Mouse (Mus musculus): ENCODE data around the gene Olfr1180. TPM values are rescaled to one million over a fixed set of nuclear protein-coding genes. Genes with fewer than 3 reads are reported as not detected.
"Not testable (repeated sequence)": the region's sequence is repeated elsewhere in the genome, so short reads cannot be mapped to it uniquely, and the experiment has no call there.

The Olfr1180 gene
- polyA plus RNA-seq (2014; fragmentation: Nextera tagmentation; extraction: Ambion mirVana): not detected in 2 replicates

DNA sequence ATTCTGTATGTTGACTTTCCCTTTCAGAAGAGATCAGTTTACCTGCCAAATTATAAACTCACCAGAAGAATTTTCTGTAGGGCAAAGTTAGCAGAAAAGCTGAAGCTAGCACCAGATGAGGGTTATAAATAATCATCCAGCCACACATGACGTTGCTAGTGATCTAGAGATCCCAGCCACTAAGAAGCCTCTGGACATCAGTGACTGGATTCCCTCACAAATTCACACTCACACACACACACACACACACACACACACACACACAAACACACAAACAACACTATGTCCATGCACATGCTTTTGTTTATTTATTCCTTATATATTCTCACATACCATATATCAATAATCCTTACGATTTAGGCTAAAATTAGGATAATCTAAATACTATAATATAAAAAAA, at the start of gene Olfr1180:
Olfr1180 (minus strand) TSS at position 101 of the 400 bp plus-strand sequence.
- Histone ChIP-seq H3K36me3 (replicated peaks; ENCODE audit: control insufficient read depth, insufficient read depth) (no peaks in the 10 kb centered on the region), H3K27ac (no peak within 1 kb of the TSS), H3K4me1 (replicated peaks; ENCODE audit: control insufficient read depth, insufficient read depth, low read length) (no peaks in the 10 kb centered on the region), H3K4me3 (replicated peaks; ENCODE audit: low read length) (no peak within 1 kb of the TSS), H3K9me3 (ENCODE audit: control insufficient read depth, low read length) (no peaks in the 10 kb centered on the region), H3K9ac (no peak within 1 kb of the TSS), H3K4me2 (replicated peaks) (no peak within 1 kb of the TSS), H3K27me3 (ENCODE audit: control insufficient read depth, insufficient read depth, low read length) (no peaks in the 10 kb centered on the region)
- DNase-seq (ENCODE audit: low spot score): no peak
- 85% methylated on average over 2 of the region's 2 CpGs for WGBS
- ATAC-seq (ENCODE audit: low FRiP score): no peak

DNA sequence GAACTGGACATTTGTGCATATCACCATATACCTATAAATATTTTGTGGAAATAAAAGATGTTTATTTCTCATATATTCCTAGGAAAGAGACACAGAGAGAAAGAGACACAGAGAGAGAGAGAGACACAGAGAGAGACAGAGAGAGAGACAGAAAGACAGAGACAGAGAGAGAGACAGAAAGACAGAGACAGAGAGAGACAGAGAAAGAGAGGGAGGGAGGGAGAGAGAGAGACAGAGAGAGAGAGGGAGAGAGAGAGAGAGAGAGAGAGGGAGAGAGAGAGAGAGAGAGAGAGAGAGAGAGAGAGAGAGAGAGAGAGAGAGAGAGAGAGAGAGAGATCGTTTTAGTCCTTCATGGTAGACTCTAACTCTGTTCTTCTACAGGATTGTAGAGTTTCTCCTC, 35.6 kb upstream of the Olfr1180 start, which contains the start of gene Olfr1183:
Olfr1183 (plus strand) TSS at position 301 of the 400 bp plus-strand sequence.
- WGBS: 81% methylated on average over 1 of the region's 1 CpGs
- not testable (repeated sequence) for DNase-seq (ENCODE audit: low spot score); H3K36me3 ChIP-seq (replicated peaks; ENCODE audit: control insufficient read depth, insufficient read depth); ATAC-seq (ENCODE audit: low FRiP score); H3K4me3 ChIP-seq (replicated peaks; ENCODE audit: low read length); H3K9ac ChIP-seq; H3K27me3 ChIP-seq (ENCODE audit: control insufficient read depth, insufficient read depth, low read length); H3K4me2 ChIP-seq (replicated peaks); H3K27ac ChIP-seq; H3K4me1 ChIP-seq (replicated peaks; ENCODE audit: control insufficient read depth, insufficient read depth, low read length); H3K9me3 ChIP-seq (ENCODE audit: control insufficient read depth, low read length)

DNA sequence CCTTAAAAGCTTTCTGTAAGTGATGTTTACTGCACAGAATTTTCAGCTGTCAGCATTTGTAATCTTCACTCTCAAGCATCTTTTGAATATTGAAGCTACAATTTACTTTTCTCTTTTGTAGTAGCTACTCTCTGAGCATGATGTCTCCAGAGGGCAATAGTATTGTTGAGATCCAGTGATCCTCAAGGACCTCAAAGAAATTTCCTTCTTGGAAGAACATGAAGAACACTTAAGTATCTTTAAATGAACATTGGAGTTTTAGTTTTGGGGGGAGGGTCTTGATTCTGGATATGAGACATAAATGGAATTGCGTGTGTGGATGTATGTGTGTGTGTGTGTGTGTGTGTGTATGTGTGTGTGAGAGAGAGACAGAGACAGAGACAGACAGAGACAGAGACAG, 30.1 kb upstream of the Olfr1180 start, which contains the start of gene Gm13757:
Gm13757 (minus strand) TSS at position 101 of the 400 bp plus-strand sequence.
- no peak within 1 kb of the TSS for H3K4me2 ChIP-seq (replicated peaks)
- 100% methylated on average over 1 of the region's 1 CpGs for WGBS
- no peak within 1 kb of the TSS for H3K4me3 ChIP-seq (replicated peaks; ENCODE audit: low read length)
- no peaks in the 10 kb centered on the region for H3K36me3 ChIP-seq (replicated peaks; ENCODE audit: control insufficient read depth, insufficient read depth)
- H3K27me3 ChIP-seq (ENCODE audit: control insufficient read depth, insufficient read depth, low read length): no peaks in the 10 kb centered on the region
- H3K27ac ChIP-seq: no peak within 1 kb of the TSS
- H3K9ac ChIP-seq: no peak within 1 kb of the TSS
- no peaks in the 10 kb centered on the region for H3K4me1 ChIP-seq (replicated peaks; ENCODE audit: control insufficient read depth, insufficient read depth, low read length)
- ATAC-seq (ENCODE audit: low FRiP score) (no peak), DNase-seq (ENCODE audit: low spot score) (no peak)
- no peaks in the 10 kb centered on the region for H3K9me3 ChIP-seq (ENCODE audit: control insufficient read depth, low read length)

DNA sequence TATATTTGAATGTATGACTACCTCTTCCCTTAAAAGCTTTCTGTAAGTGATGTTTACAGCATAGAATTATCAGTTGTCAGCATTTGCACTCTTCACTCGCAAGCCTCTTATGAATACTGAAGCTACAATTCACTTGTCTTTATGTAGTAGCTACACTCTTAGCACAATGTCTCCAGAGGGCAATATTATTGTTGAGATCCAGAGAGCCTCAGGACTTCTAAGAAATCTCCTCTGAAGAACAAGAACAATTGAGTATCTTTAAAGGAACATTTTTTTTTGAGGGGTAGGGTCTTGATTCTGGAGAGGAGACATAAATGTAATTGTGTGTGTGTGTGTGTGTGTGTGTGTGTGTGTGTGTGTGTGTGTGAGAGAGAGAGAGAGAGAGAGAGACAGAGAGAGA, 7.1 kb upstream of the Olfr1180 start, which contains the start of gene Olfr1181:
Olfr1181 (minus strand) TSS at position 101 of the 400 bp plus-strand sequence.
- WGBS: 94% methylated on average over 1 of the region's 1 CpGs
- no peaks in the 10 kb centered on the region for H3K36me3 ChIP-seq (replicated peaks; ENCODE audit: control insufficient read depth, insufficient read depth)
- ATAC-seq (ENCODE audit: low FRiP score): no peak

DNA sequence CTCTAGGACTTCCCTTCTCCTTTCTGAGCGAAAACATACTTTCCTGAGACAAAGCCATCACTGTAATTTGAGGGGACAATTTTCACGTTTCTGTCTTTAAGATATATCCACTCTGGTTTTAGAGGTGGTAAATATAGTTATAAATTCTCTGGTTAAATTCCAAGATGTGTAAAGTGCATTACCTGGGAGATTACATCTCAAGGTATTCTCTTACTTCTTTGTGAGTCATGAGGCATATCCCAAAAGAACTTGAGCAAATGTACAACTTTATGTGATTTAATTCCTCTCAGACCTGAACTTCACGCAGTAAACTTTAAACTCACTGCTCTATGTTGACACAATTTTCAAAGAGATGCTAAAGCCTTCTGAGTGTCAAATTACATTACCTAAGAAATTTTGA, 12.6 kb downstream of the Olfr1180 start, which contains the start of gene Olfr1179:
Olfr1179 (minus strand) TSS at position 101 of the 400 bp plus-strand sequence.
- 91% methylated on average over 3 of the region's 3 CpGs for WGBS
- no peaks in the 10 kb centered on the region for H3K4me1 ChIP-seq (replicated peaks; ENCODE audit: control insufficient read depth, insufficient read depth, low read length)
- no peak for DNase-seq (ENCODE audit: low spot score)
- H3K4me2 ChIP-seq (replicated peaks): no peak within 1 kb of the TSS
- H3K4me3 ChIP-seq (replicated peaks; ENCODE audit: low read length): no peak within 1 kb of the TSS
- H3K9ac ChIP-seq: no peak within 1 kb of the TSS
- H3K9me3 ChIP-seq (ENCODE audit: control insufficient read depth, low read length): no peaks in the 10 kb centered on the region
- no peak for ATAC-seq (ENCODE audit: low FRiP score)
- H3K36me3 ChIP-seq (replicated peaks; ENCODE audit: control insufficient read depth, insufficient read depth): no peaks in the 10 kb centered on the region
- H3K27me3 ChIP-seq (ENCODE audit: control insufficient read depth, insufficient read depth, low read length): no peaks in the 10 kb centered on the region
- H3K27ac ChIP-seq: no peak within 1 kb of the TSS

More for the DNA sequence above, 7.1 kb upstream of the Olfr1180 start, which contains the start of gene Olfr1181:
- H3K9ac ChIP-seq: no peak within 1 kb of the TSS
- DNase-seq (ENCODE audit: low spot score): no peak
- no peak within 1 kb of the TSS for H3K4me3 ChIP-seq (replicated peaks; ENCODE audit: low read length)
- no peaks in the 10 kb centered on the region for H3K4me1 ChIP-seq (replicated peaks; ENCODE audit: control insufficient read depth, insufficient read depth, low read length)
- H3K9me3 ChIP-seq (ENCODE audit: control insufficient read depth, low read length): no peaks in the 10 kb centered on the region
- no peaks in the 10 kb centered on the region for H3K27me3 ChIP-seq (ENCODE audit: control insufficient read depth, insufficient read depth, low read length)
- no peak within 1 kb of the TSS for H3K4me2 ChIP-seq (replicated peaks)
- no peak within 1 kb of the TSS for H3K27ac ChIP-seq

DNA sequence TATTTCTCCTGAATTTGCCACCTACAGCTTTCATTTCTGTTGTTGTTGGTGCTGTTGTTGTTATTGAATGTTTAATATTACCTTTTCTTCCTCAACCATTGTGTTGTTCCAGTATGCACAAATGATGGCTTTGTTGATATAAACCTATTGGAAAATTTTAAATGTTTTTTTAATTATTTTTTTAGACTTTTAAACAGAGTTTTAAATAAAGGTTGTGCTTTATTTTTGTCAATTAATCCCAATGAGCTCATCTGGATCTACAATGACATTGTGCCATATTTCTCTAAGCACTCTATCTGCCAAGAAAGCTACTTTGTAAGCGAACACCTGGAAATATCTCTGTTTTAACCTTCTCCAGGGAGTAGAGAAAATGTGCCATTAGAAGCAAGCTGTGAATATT, 32.2 kb downstream of the Olfr1180 start, which contains the start of gene Olfr1178:
Olfr1178 (plus strand) TSS at position 301 of the 400 bp plus-strand sequence.
- WGBS: 80% methylated on average over 1 of the region's 1 CpGs
- no peak within 1 kb of the TSS for H3K9ac ChIP-seq
- no peaks in the 10 kb centered on the region for H3K36me3 ChIP-seq (replicated peaks; ENCODE audit: control insufficient read depth, insufficient read depth)

More for the DNA sequence above, 32.2 kb downstream of the Olfr1180 start, which contains the start of gene Olfr1178:
- no peak for ATAC-seq (ENCODE audit: low FRiP score)
- no peaks in the 10 kb centered on the region for H3K4me1 ChIP-seq (replicated peaks; ENCODE audit: control insufficient read depth, insufficient read depth, low read length)
- H3K27me3 ChIP-seq (ENCODE audit: control insufficient read depth, insufficient read depth, low read length): no peaks in the 10 kb centered on the region
- H3K4me3 ChIP-seq (replicated peaks; ENCODE audit: low read length): no peak within 1 kb of the TSS
- no peak within 1 kb of the TSS for H3K27ac ChIP-seq
- H3K4me2 ChIP-seq (replicated peaks): no peak within 1 kb of the TSS
- H3K9me3 ChIP-seq (ENCODE audit: control insufficient read depth, low read length): no peaks in the 10 kb centered on the region
- DNase-seq (ENCODE audit: low spot score): no peak

Other genes starting within 250 kb of the Olfr1180 start
- gene Olfr1168, start 237.3 kb downstream of the Olfr1180 start, polyA plus RNA-seq (2014; fragmentation: Nextera tagmentation; extraction: Ambion mirVana): not detected in 2 replicates
- gene Olfr1170, start 190.8 kb downstream of the Olfr1180 start, polyA plus RNA-seq (2014; fragmentation: Nextera tagmentation; extraction: Ambion mirVana): not detected in 2 replicates
- not detected in 2 replicates for gene Olfr1173, start 139.3 kb downstream of the Olfr1180 start, polyA plus RNA-seq (2014; fragmentation: Nextera tagmentation; extraction: Ambion mirVana)
- not detected in 2 replicates for gene Olfr1174-ps, start 104.0 kb downstream of the Olfr1180 start, polyA plus RNA-seq (2014; fragmentation: Nextera tagmentation; extraction: Ambion mirVana)
- gene Olfr1175-ps, start 91.9 kb downstream of the Olfr1180 start, polyA plus RNA-seq (2014; fragmentation: Nextera tagmentation; extraction: Ambion mirVana): not detected in 2 replicates
- not detected in 2 replicates for gene Olfr1176, start 82.4 kb downstream of the Olfr1180 start, polyA plus RNA-seq (2014; fragmentation: Nextera tagmentation; extraction: Ambion mirVana)
- not detected in 2 replicates for gene Olfr1177-ps, start 72.7 kb downstream of the Olfr1180 start, polyA plus RNA-seq (2014; fragmentation: Nextera tagmentation; extraction: Ambion mirVana)
- not detected in 2 replicates for gene Olfr1178, start 32.1 kb downstream of the Olfr1180 start, polyA plus RNA-seq (2014; fragmentation: Nextera tagmentation; extraction: Ambion mirVana)
- not detected in 2 replicates for gene Olfr1179, start 12.7 kb downstream of the Olfr1180 start, polyA plus RNA-seq (2014; fragmentation: Nextera tagmentation; extraction: Ambion mirVana)
- not detected in 2 replicates for gene Olfr1181, start 7.0 kb upstream of the Olfr1180 start, polyA plus RNA-seq (2014; fragmentation: Nextera tagmentation; extraction: Ambion mirVana)
- gene Gm13757, start 30.0 kb upstream of the Olfr1180 start, polyA plus RNA-seq (2014; fragmentation: Nextera tagmentation; extraction: Ambion mirVana): not detected in 2 replicates
- not detected in 2 replicates for gene Olfr1183, start 35.7 kb upstream of the Olfr1180 start, polyA plus RNA-seq (2014; fragmentation: Nextera tagmentation; extraction: Ambion mirVana)
- gene Olfr1184, start 64.4 kb upstream of the Olfr1180 start, polyA plus RNA-seq (2014; fragmentation: Nextera tagmentation; extraction: Ambion mirVana): not detected in 2 replicates
- gene Olfr1185-ps1, start 74.2 kb upstream of the Olfr1180 start, polyA plus RNA-seq (2014; fragmentation: Nextera tagmentation; extraction: Ambion mirVana): not detected in 2 replicates
- not detected in 2 replicates for gene Olfr1186, start 99.4 kb upstream of the Olfr1180 start, polyA plus RNA-seq (2014; fragmentation: Nextera tagmentation; extraction: Ambion mirVana)
- gene Olfr1188, start 137.8 kb upstream of the Olfr1180 start, polyA plus RNA-seq (2014; fragmentation: Nextera tagmentation; extraction: Ambion mirVana): not detected in 2 replicates
- not detected in 2 replicates for gene Olfr1189, start 167.3 kb upstream of the Olfr1180 start, polyA plus RNA-seq (2014; fragmentation: Nextera tagmentation; extraction: Ambion mirVana)
- not detected in 2 replicates for gene Olfr1191-ps1, start 221.4 kb upstream of the Olfr1180 start, polyA plus RNA-seq (2014; fragmentation: Nextera tagmentation; extraction: Ambion mirVana)
- not detected in 2 replicates for gene Olfr1192-ps1, start 229.4 kb upstream of the Olfr1180 start, polyA plus RNA-seq (2014; fragmentation: Nextera tagmentation; extraction: Ambion mirVana)